Mouse (Mus musculus) spleen, adult 18-20 months (tissue): ENCODE results near the gene Rln3.
"Not testable (repeated sequence)": the region's sequence is repeated elsewhere in the genome, so short reads cannot be mapped to it uniquely, and the experiment has no call there.

Source experiments
- DNase-seq, 2 experiments: peaks; one replicate each; pipeline ENCODE4 v3.0.0; 2022; ENCODE audit warnings: mixed read lengths in 2 of 2

Gene Rln3

GRCm38 (mm10) chr8:84015833-84016232 lies 29.0 kb downstream of the Rln3 start:
- no peak for DNase-seq

GRCm38 (mm10) chr8:84012499-84013165 lies 32.2 kb downstream of the Rln3 start:
- no peak for DNase-seq

GRCm38 (mm10) chr8:84011705-84012498 lies 32.9 kb downstream of the Rln3 start, which contains the start of gene 2210011C24Rik:
Gene 2210011C24Rik (minus strand): TSS chr8:84012171.
- no peak for DNase-seq

GRCm38 (mm10) chr8:84010625-84011611 lies 33.9 kb downstream of the Rln3 start:
- DNase-seq, result peak; percentile 54 to 84

GRCm38 (mm10) chr8:84009876-84010275 lies 34.9 kb downstream of the Rln3 start:
- DNase-seq, result peak; percentile 56 to 85

DNA sequence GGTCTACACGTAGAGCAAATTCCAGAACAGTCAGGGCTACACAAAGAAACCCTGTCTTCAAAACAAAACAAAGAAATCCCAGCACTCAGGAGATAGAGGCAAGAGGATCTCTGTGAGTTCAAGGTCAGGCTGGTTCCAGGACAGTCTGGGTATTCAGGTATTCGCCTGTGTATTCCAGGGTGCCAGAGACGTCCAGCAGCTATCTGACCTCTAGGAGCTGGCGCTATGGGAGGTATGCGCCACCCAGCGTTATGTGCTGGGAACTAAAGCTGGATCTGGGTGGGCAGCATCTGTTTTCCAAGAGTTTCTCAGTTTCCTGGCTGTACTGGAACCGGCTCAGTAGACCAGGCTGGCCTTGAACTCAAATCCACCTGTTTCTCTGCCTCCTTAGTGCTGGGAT lies 36.4 kb downstream of the Rln3 start:
- DNase-seq, result no peak

DNA sequence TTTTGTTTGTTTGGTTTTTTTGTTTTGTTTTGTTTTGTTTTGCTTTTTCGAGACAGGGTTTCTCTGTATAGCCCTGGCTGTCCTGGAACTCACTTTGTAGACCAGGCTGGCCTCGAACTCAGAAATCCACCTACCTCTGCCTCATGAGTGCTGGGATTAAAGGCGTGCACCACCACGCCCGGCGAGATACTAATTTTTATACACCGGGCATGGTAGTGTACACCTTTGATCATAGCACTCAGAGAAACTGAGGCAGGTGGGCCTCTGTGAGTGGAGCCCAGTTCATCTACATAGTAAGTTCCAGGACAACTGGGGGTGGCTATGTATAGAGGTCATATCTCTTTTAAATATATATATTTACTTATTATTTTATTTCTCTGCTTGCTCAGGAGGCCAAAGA lies 39.3 kb downstream of the Rln3 start:
- DNase-seq, result not testable (repeated sequence)

GRCm38 (mm10) chr8:84004533-84005201 lies 40.1 kb downstream of the Rln3 start:
- DNase-seq, result peak; percentile 93 to 95

DNA sequence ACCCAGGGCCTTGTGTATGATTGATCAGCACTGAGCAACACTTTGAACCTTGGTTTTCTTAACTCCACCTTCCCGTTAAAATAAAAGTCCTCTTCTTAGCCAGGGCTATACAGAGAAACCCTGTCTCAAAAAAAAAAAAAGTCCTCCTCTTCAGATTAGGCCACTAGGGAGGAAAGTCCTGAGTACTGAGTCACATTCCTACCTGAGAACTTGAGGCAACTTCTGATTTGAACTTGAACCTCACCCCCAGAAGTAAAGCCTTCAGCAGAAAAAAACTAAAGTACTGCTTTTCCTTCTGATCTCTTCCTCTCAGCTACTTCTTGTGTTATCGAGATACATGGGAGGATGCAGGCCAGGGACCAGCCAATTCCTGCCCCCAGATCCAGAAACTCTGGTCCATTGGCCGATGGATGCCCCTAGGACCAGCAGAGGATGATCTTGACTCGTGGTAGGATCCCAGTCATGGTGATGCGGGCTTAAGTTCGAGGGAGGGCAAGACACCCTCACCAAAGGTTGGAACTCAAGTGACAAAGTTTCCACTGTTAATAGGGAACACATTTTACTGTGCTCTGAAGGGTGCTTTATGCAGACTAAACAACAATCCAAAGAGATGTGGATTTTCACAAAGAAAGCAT lies 41.1 kb downstream of the Rln3 start:
- DNase-seq, result no peak

DNA sequence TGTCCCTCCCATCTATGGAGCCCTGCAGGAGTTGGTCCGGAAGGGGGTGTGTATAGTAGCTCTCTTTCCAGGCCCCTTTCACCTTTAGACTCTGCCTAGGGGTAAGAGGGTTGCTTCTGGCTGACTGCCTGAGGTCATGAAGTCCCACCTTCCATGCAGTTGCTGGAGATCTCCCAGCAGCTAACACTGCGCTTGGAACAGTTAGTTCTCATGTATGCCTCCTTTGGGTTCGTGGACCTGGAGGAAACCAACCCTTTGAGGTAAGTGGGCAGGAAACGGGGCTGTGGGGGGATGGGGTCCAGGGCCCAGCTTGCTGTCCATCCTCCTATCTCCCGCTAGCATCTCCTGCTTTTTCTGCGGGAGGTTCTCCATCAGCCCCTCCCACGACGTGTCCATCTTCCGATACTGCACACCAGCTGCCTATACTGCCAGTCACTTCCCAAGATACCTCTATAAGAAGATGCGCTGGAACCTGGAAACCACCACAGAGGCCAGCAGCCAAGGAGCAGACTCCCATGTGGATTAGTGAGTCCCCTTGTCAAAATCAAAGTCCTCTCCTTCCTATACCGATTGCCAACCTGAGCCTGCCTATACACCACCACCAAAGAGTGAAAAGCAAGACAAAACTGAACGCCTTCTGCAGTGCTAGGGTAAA lies 41.7 kb downstream of the Rln3 start:
- DNase-seq, result no peak

DNA sequence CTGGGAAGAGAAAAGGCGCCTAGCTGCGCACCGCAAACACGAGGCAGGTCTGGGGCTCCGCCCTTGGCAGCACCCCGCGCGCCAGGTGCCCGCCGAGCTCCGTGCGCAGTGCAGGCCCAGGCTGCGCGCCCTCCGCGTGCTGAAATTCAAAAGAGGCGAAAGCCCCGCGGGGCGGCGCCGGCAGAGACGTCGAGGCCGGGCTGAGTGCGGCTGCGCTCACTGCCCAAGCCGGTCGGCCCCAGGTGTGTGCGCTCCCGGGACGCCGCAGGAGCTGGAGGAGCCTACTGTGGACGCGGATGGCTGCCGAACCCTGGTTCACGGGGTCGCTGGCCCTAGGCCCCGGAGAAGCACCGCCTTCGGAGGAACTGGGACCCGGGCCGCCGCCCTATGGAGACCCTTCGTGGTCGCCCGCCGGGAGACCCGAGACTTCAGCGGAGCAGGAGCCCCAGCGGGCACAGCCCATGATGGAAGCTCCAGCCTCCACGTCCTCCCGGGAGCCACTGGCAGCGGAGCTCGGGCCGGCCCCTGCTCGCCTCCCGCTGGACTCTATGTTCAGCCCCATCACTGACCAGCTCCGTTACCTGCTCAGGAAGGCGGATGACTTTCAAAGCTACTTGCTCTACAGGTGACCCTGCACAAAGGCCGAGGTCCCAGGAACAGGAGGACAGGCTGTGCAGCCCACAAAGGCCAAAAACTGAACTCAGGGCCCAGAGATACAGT lies 43.4 kb downstream of the Rln3 start, which contains the start of gene 1700067K01Rik:
Gene 1700067K01Rik (plus strand): TSS at position 222 of the 720 bp plus-strand sequence.
- no peak for DNase-seq

GRCm38 (mm10) chr8:83999825-84000224 lies 45.0 kb downstream of the Rln3 start:
- no peak for DNase-seq

DNA sequence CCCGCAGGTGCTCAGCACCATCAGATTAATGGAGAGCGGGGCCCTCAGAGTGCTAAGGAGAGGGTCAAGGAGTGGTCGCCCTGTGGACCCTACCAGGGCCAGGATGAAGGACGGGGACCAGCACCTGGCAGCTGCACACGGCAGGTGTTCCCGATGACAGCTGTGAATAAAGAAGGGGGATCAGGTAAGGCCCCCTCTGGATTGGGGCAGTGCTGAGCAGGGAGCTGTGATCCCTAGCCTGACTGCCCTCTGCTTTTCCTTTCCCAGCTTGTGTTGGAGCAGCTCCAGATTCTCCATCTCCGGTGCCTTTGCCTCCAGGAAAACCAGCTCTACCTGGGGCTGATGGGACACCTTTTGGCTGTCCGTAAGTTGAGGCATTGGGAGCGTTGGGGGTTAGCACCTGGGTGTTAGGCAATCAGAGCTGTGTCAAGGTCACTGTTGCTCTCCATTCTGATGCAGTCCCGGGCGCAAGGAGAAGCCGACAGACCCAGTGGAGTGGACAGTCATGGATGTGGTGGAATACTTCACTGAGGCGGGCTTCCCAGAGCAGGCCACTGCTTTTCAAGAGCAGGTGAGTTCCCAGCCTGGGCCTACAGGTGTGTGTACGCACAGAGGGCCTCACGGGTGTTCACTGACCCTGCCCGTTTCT lies 45.6 kb downstream of the Rln3 start:
- no peak for DNase-seq

DNA sequence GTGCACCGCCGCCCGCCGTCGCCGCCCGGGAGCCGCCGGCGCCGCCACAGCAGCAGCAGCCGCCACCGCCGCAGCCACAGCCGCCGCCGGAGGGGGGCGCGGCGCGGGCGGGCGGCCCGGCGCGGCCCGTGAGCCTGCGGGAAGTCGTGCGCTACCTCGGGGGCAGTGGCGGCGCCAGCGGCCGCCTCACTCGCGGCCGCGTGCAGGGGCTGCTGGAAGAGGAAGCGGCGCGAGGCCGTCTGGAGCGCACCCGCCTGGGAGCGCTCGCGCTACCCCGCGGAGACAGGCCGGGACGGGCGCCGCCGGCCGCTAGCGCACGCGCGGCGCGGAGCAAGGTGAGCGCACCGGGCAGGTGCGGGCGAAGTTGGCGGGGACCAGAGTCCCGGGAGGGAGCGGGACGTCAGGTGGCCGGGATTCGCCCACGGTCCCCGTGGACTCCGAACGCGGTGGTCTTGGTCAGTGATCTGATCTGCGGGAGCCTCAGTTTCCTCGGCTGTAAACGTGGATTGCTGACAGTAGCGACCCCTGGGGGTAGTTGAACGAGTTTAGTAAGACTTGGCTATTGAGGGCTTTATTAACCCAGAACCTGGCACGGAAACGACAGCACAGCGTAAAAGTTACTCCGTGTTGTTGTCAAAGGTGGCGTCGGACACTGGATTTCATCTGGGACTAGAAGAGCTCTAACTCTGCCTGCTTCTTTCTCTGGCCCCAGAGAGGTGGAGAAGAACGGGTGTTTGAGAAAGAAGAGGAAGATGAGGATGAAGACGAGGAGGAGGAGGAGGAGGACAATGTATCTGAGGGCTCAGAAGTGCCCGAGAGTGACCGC lies 46.4 kb downstream of the Rln3 start:
- peak; percentile 61 to 73 for DNase-seq

- DNase-seq, result peak; percentile 47 to 67
These were observed 47.2 kb downstream of the Rln3 start, which contains the start of gene Samd1 for GRCm38 (mm10) chr8:83997511-83998141. Gene Samd1 (plus strand): TSS chr8:83997672.

DNA sequence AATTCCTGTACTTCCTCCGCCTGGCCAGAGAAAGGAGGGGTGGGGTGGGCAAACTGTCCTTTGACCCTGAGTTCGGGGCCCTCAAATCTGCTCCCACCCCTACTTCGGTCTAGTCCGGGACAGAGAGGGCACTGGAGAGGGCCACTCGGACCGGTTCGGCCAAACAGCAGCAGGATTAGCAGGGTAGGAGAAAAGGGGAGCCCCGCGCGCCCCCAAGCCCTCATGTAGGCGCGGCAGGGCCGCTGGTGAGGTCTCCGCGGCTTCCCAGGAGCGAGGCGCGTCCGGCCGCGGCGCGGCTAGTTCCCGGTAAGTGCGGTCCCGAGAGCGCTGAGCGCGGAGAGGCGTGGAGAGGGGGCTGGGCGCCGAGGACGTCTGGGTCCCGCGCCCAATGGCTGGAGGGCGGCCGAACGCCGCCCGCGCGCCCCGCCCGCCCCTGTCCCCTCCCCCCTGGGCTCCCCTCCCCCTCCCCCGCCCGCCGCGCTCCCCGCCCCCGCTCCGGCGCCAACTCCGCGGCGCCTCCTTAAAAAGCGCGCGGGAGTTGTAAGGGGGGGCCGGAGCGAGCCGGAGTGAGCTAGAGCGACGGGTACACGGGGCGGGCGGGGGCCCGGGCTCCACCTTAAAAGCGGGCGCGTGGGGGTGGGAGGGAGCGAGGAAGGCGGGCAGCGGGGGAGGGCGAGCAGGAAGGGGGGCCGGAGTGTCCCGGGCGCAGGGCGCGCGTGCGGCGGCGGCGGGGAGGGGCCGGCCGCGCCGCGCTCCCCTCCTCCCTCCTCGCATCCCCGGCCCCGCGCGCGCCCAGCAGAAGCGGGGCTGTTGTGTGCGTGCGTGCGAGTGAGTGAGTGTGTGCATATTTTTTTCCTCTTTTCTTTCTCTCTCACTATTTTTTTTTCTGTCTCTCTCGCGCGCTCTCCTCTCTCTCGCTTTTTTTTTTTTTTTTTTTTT lies 48.0 kb downstream of the Rln3 start:
- peak; percentile 82 to 83 for DNase-seq

GRCm38 (mm10) chr8:83995973-83996372 lies 48.8 kb downstream of the Rln3 start:
- DNase-seq, result no peak
